Mouse (Mus musculus) heart, postnatal 10 days (tissue): Measurements from ENCODE around the gene Tcp11. TPM values are rescaled to one million over a fixed set of nuclear protein-coding genes. Genes with fewer than 3 reads are reported as not detected.

Experiments used
- DNase-seq, 2 experiments: peaks; one replicate each; pipeline ENCODE4 v3.0.0; 2021
- intact Hi-C: fragments of 180-260 bp; cut with DNase I; formaldehyde crosslinking; loops from one replicate; pipeline ENCODE4 v1.15.1; 2025
- total RNA-seq, 2 experiments: library from RNA; stranded (reverse); gene quantifications; 2 replicates each; pipeline ENCODE4 v1.2.3; 2021

The Tcp11 gene
- total RNA-seq, 2 experiments from 2014 or later: 0.12 to 0.25 TPM

GRCm38 (mm10) chr17:28047017-28047416 is 33.4 kb downstream of the Tcp11 start:
- no peak for DNase-seq
- intact Hi-C loops: loop anchor here (5.0 kb wide), 1 partner anchor 40 kb away; no protein-coding TSS in a partner anchor

- intact Hi-C loops: no loop called here
Observed at GRCm38 (mm10) chr17:28042299-28042771, 38.1 kb downstream of the Tcp11 start.

GRCm38 (mm10) chr17:28041298-28041697 is 39.1 kb downstream of the Tcp11 start:
- no peak for DNase-seq
- intact Hi-C loops: no loop called here

More at GRCm38 (mm10) chr17:28042299-28042771, 38.1 kb downstream of the Tcp11 start:
- DNase-seq: peak in 1 of 2 experiments; percentile 41

GRCm38 (mm10) chr17:28040620-28041019 is 39.8 kb downstream of the Tcp11 start:
- no peak for DNase-seq
- intact Hi-C loops: no loop called here

GRCm38 (mm10) chr17:28036813-28037756 is 43.4 kb downstream of the Tcp11 start:
- intact Hi-C loops: no loop called here
- peak in 1 of 2 experiments; percentile 39 for DNase-seq

DNA sequence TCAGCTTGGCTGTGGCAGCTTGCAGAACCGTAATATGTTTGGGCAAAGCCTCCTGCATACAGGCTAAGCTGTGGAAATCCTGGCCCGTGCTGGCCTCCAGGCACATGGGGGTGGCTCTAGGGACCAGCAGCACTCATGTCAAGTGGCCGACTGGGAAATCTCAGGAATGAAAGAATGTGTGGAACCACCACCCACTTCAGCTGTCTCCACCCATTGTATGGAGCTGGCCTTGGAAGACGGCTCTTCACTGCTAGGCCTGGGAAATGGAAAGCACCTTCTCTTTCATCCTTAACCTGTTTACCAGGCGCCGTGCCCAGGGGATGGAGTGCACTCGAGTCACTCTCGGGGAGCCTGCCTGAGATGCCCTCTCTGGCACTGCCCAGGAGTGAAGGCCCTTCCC is 45.5 kb downstream of the Tcp11 start:
- peak; percentile 57 to 58 for DNase-seq
- intact Hi-C loops: no loop called here

DNA sequence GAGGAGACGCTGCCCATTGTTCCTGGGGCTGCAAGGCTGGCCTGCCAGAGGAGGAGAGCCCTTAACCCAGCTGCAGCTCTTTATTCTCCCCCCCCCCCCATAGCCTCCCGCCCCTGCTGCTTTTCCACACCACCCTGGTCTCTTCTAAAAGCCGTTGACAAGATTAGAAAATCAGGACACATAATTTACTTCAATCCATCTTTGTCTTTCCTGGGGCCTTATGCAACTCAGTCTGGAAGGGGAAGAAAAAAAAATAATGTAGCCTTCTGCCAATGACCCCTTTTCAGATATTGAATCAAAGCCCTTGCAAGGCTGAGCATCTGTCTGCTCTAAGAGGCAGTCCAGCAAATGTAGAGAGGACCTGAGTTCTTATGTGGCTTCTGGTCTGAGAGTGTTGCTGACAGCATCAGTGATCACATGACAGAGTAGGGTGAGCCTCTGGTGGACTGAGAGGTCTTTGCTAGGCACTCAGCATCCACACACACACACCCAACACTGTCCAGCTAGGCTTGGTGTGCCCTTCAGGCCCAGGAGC is 47.3 kb downstream of the Tcp11 start:
- intact Hi-C loops: no loop called here
- no peak for DNase-seq

DNA sequence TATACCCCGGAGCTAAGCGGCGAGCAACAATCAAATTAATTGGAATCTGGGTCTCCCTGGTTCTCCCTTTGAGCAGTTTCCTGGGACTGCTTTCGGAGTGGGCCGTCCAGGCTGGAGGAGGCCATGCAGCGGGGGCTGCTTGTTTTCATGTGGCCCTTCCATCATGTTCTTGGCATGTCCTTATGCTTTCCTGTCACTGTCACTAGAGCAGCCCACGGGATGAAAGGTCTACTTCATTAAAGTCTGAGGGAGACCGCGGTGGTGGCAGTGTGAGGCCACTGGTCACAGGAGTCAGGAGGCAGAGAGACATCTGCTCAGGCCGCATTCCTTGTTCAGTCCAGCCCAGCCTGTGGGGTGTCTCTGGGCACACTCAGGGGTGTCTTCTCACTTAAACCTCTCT is 48.2 kb downstream of the Tcp11 start:
- intact Hi-C loops: no loop called here
- DNase-seq: no peak

- intact Hi-C loops: no loop called here
- no peak for DNase-seq
Observed at GRCm38 (mm10) chr17:28031281-28031941, 49.0 kb downstream of the Tcp11 start.

GRCm38 (mm10) chr17:28030446-28030845 is 50.0 kb downstream of the Tcp11 start:
- intact Hi-C loops: no loop called here
- DNase-seq: no peak

DNA sequence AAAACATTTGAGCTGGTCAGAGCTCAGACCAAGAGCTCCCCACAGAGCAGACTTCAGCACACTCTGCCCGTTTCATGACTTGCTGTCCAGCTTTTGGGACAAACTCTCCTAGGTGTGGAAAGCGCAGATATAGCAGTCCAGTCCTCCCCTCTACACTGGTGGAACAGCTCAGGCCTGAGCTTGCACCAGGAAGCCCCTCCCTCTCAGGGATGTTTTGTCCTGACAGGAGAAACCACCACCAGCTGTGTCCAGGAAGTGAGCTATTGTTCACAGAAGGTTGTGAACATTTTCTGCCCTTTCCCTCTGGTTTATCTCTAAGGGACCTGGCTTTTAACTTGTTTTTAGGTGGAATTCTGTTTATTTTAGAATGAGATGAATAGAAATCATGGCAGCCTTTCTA is 51.1 kb downstream of the Tcp11 start:
- peak in 1 of 2 experiments; percentile 37 for DNase-seq
- intact Hi-C loops: loop anchor here (2.0 kb wide), 1 partner anchor 15 kb away; no protein-coding TSS in a partner anchor

- intact Hi-C loops: loop anchor here (2.0 kb wide), 1 partner anchor 13 kb away; no protein-coding TSS in a partner anchor
- DNase-seq: no peak
Observed at GRCm38 (mm10) chr17:28028236-28028635, 52.2 kb downstream of the Tcp11 start.

- intact Hi-C loops: no loop called here
- no peak for DNase-seq
Observed at GRCm38 (mm10) chr17:28027197-28027596, 53.2 kb downstream of the Tcp11 start.

- peak; percentile 60 to 65 for DNase-seq
- intact Hi-C loops: no loop called here
Observed at GRCm38 (mm10) chr17:28026111-28026872, 54.1 kb downstream of the Tcp11 start.

- intact Hi-C loops: no loop called here
- no peak for DNase-seq
Observed at GRCm38 (mm10) chr17:28025541-28025961, 54.9 kb downstream of the Tcp11 start.

DNA sequence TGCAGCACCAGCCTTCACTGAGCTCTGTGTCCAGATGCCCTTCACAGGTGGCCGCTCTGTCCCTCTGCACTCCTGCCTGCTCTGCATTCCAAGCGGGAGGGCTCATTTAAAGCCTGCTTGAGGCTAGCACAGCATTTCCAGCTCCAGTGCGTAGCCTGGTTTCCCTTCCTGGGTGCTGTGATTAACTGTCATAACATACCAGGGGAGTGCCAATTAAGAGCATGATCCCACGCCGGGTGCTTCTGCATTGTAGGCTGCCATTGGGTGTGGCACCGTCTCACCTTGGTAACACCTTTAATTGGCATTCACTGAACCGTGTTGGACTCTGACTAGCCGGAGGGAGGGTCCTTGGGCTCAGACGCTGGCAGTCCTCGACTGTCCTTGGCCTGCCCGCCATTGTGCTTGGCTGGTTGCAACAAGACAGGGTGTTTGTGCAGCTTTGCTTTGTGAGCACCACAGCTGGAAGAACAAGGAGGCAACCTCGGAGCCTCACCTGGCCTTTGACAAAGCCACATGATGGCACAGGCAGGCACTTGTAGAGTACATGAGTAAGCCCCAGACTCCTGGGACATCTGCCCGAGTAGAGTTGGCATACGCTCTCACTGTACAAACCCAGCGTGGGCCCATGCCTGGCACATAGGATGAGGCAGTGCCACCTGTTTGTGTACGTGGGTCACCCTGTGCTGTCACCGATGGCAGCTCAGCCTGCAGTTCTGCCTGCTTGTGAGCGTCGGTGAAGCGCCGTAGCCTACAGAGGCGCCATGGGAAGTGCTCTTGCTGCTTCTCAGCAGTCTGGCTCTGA is 57.4 kb downstream of the Tcp11 start:
- DNase-seq: peak in 1 of 2 experiments; percentile 66
- intact Hi-C loops: no loop called here

GRCm38 (mm10) chr17:28021911-28022310 is 58.5 kb downstream of the Tcp11 start:
- peak; percentile 68 to 80 for DNase-seq
- intact Hi-C loops: no loop called here

DNA sequence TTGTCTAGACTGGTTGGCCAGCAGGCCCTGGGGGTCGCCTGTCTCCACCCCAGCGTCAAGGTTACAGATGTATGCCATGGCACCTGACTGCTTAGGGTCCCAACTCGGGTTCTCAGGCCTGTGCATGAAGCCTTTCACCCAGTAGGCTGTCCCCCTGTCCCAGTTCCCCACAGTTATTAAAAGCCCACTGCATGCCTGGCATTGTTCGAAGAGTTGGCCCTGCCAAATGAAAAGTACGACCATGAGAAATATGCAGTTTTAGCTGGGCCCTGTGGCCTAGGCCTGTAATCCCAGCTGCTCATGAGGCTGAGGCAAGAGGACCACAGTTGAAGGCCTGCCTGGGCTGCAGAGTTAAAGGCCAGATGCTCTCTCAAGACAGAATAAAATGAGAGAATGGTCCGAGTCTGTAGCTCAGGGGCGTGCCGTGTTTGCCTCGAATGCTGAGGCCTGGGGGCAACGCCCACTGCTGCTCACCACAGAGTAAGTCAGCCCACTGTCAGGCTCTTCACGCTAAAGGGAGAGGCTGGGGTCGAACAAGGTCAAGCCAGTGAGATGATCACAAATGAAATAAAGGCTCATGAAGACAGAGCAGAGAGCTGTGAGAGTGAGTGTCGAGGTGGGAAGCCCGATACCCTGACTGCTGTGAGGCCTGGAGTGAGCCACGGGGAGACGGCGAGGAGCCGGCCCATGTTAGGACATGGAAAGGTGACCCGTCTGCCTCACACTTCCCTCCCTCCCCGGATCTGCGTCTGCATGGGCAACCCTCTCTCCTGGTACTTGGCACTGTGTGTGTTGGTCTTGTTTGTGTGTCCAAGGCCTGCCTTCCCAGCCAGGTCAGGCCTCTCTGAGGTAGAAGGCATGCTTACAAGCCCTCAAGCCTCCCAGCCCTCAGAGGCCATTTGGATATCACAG is 60.4 kb downstream of the Tcp11 start:
- peak; percentile 56 to 58 for DNase-seq
- intact Hi-C loops: no loop called here
